Mouse (Mus musculus): ENCODE results near the gene Abt1. TPM values are rescaled to one million over a fixed set of nuclear protein-coding genes. Genes with fewer than 3 reads are reported as not detected.
A peak's percentile ranks its signal among the peaks of the same experiment; 100 is the strongest.

Gene Abt1
- polyA plus RNA-seq, 1 experiment from 2014 or later, result 10.7 TPM

GRCm38 (mm10) chr13:23436861-23437822, 13.5 kb upstream of the Abt1 start:
- H3K27ac ChIP-seq, result peak overlapping the region; percentile 65
- H3K9me3 ChIP-seq, result no peaks in the 10 kb centered on the region
- peak overlapping the region; percentile 23; the same call in 1 of the 2 replicates for H3K9ac ChIP-seq
- peak overlapping the region; percentile 63 for H3K4me2 ChIP-seq
- H3K36me3 ChIP-seq, result no peaks in the 10 kb centered on the region
- no peaks in the 10 kb centered on the region for H3K27me3 ChIP-seq (replicated peaks)
- WGBS, result under 1% methylated on average over 32 of the region's 32 CpGs
- H3K4me3 ChIP-seq (replicated peaks), result peak overlapping the region; percentile 52
- peak; percentile 24; the same call in 1 of the 2 replicates for ATAC-seq (ENCODE audit: insufficient read depth, low FRiP score, low read depth)
- H3K4me1 ChIP-seq, result no peaks in the 10 kb centered on the region

- no peak for ATAC-seq (ENCODE audit: insufficient read depth, low FRiP score, low read depth)
- Histone ChIP-seq H3K4me3 (replicated peaks) (peak overlapping the region; percentile 52), H3K36me3 (no peaks in the 10 kb centered on the region), H3K9ac (no peak overlapping the region), H3K9me3 (no peaks in the 10 kb centered on the region), H3K4me2 (peak overlapping the region; percentile 61), H3K4me1 (no peaks in the 10 kb centered on the region), H3K27ac (no peak overlapping the region), H3K27me3 (replicated peaks) (no peaks in the 10 kb centered on the region)
- 1% methylated on average over 11 of the region's 11 CpGs for WGBS
Measured at GRCm38 (mm10) chr13:23436231-23436661, 12.6 kb upstream of the Abt1 start.

GRCm38 (mm10) chr13:23435676-23436075, 12.0 kb upstream of the Abt1 start:
- Histone ChIP-seq H3K27ac (peak overlapping the region; percentile 52; the same call in 1 of the 2 replicates), H3K4me1 (no peaks in the 10 kb centered on the region), H3K36me3 (no peaks in the 10 kb centered on the region), H3K4me3 (replicated peaks) (peak overlapping the region; percentile 46), H3K9me3 (no peaks in the 10 kb centered on the region), H3K4me2 (peak overlapping the region; percentile 61), H3K27me3 (replicated peaks) (no peaks in the 10 kb centered on the region), H3K9ac (peak overlapping the region; percentile 21; the same call in 1 of the 2 replicates)
- WGBS, result 2% methylated on average over 12 of the region's 12 CpGs
- no peak for ATAC-seq (ENCODE audit: insufficient read depth, low FRiP score, low read depth)

GRCm38 (mm10) chr13:23435241-23435640, 11.6 kb upstream of the Abt1 start:
- Histone ChIP-seq H3K27me3 (replicated peaks) (no peaks in the 10 kb centered on the region), H3K9ac (no peak overlapping the region), H3K9me3 (no peaks in the 10 kb centered on the region), H3K27ac (no peak overlapping the region), H3K4me3 (replicated peaks) (peak overlapping the region; percentile 46), H3K4me2 (peak overlapping the region; percentile 61), H3K36me3 (no peaks in the 10 kb centered on the region), H3K4me1 (no peaks in the 10 kb centered on the region)
- ATAC-seq (ENCODE audit: insufficient read depth, low FRiP score, low read depth), result no peak
- WGBS, result 24% methylated on average over 4 of the region's 4 CpGs

- Histone ChIP-seq H3K4me2 (peak overlapping the region; percentile 26), H3K4me1 (no peaks in the 10 kb centered on the region), H3K9me3 (no peaks in the 10 kb centered on the region), H3K36me3 (no peaks in the 10 kb centered on the region), H3K27ac (0 out of 2 replicates have a peak overlapping the region, but pooled peaks have one; percentile 1), H3K4me3 (replicated peaks) (0 out of 2 replicates have a peak overlapping the region, but pooled peaks have one; percentile 0), H3K9ac (no peak overlapping the region), H3K27me3 (replicated peaks) (no peaks in the 10 kb centered on the region)
- WGBS, result 23% methylated on average over 7 of the region's 7 CpGs
- ATAC-seq (ENCODE audit: insufficient read depth, low FRiP score, low read depth), result no peak
Measured at GRCm38 (mm10) chr13:23434426-23434825, 10.8 kb upstream of the Abt1 start.

GRCm38 (mm10) chr13:23433801-23434200, 10.1 kb upstream of the Abt1 start:
- 59% methylated on average over 5 of the region's 5 CpGs for WGBS

GRCm38 (mm10) chr13:23433206-23433605, 9.5 kb upstream of the Abt1 start:
- Histone ChIP-seq H3K4me1 (no peaks in the 10 kb centered on the region), H3K4me3 (replicated peaks) (peak overlapping the region; percentile 61), H3K4me2 (peak overlapping the region; percentile 63), H3K36me3 (no peaks in the 10 kb centered on the region), H3K9ac (no peak overlapping the region), H3K9me3 (no peaks in the 10 kb centered on the region), H3K27me3 (replicated peaks) (no peaks in the 10 kb centered on the region), H3K27ac (peak overlapping the region; percentile 92)
- 10% methylated on average over 5 of the region's 5 CpGs for WGBS
- ATAC-seq (ENCODE audit: insufficient read depth, low FRiP score, low read depth), result no peak

More at GRCm38 (mm10) chr13:23433801-23434200, 10.1 kb upstream of the Abt1 start:
- no peak for ATAC-seq (ENCODE audit: insufficient read depth, low FRiP score, low read depth)
- Histone ChIP-seq H3K9ac (no peak overlapping the region), H3K4me1 (no peaks in the 10 kb centered on the region), H3K27ac (no peak overlapping the region), H3K36me3 (no peaks in the 10 kb centered on the region), H3K27me3 (replicated peaks) (no peaks in the 10 kb centered on the region), H3K4me2 (0 out of 2 replicates have a peak overlapping the region, but pooled peaks have one; percentile 2), H3K4me3 (replicated peaks) (no peak overlapping the region), H3K9me3 (no peaks in the 10 kb centered on the region)

- WGBS, result under 1% methylated on average over 28 of the region's 28 CpGs
- Histone ChIP-seq H3K9me3 (no peaks in the 10 kb centered on the region), H3K27me3 (replicated peaks) (no peaks in the 10 kb centered on the region), H3K4me3 (replicated peaks) (peak overlapping the region; percentile 61), H3K4me1 (no peaks in the 10 kb centered on the region), H3K27ac (peak overlapping the region; percentile 92), H3K9ac (no peak overlapping the region), H3K4me2 (peak overlapping the region; percentile 63), H3K36me3 (no peaks in the 10 kb centered on the region)
- ATAC-seq (ENCODE audit: insufficient read depth, low FRiP score, low read depth), result peak; percentile 92
Measured at GRCm38 (mm10) chr13:23432562-23433201, 9.0 kb upstream of the Abt1 start.

- Histone ChIP-seq H3K9me3 (no peaks in the 10 kb centered on the region), H3K36me3 (no peaks in the 10 kb centered on the region), H3K4me3 (replicated peaks) (peak overlapping the region; percentile 61), H3K9ac (peak overlapping the region; percentile 25; the same call in 1 of the 2 replicates), H3K27me3 (replicated peaks) (no peaks in the 10 kb centered on the region), H3K4me2 (peak overlapping the region; percentile 63), H3K27ac (peak overlapping the region; percentile 92), H3K4me1 (no peaks in the 10 kb centered on the region)
- under 1% methylated on average over 15 of the region's 15 CpGs for WGBS
- peak; percentile 77 for ATAC-seq (ENCODE audit: insufficient read depth, low FRiP score, low read depth)
Measured at GRCm38 (mm10) chr13:23431351-23431771, 7.7 kb upstream of the Abt1 start.

GRCm38 (mm10) chr13:23430734-23431133, 7.1 kb upstream of the Abt1 start:
- WGBS, result under 1% methylated on average over 17 of the region's 17 CpGs
- Histone ChIP-seq H3K27me3 (replicated peaks) (no peaks in the 10 kb centered on the region), H3K9ac (peak overlapping the region; percentile 19; the same call in 1 of the 2 replicates), H3K36me3 (no peaks in the 10 kb centered on the region), H3K27ac (peak overlapping the region; percentile 92), H3K4me1 (no peaks in the 10 kb centered on the region), H3K4me2 (peak overlapping the region; percentile 63), H3K4me3 (replicated peaks) (peak overlapping the region; percentile 61), H3K9me3 (no peaks in the 10 kb centered on the region)
- ATAC-seq (ENCODE audit: insufficient read depth, low FRiP score, low read depth), result peak; percentile 53

GRCm38 (mm10) chr13:23429771-23430380, 6.2 kb upstream of the Abt1 start:
- WGBS, result 32% methylated on average over 10 of the region's 10 CpGs
- H3K27me3 ChIP-seq (replicated peaks), result no peaks in the 10 kb centered on the region
- 0 out of 2 replicates have a peak, but pooled peaks cover 5% of the 10 kb centered on the region for H3K4me1 ChIP-seq
- peak overlapping the region; percentile 63 for H3K4me2 ChIP-seq
- H3K27ac ChIP-seq, result peak overlapping the region; percentile 92
- H3K9ac ChIP-seq, result peak overlapping the region; percentile 19; the same call in 1 of the 2 replicates
- no peaks in the 10 kb centered on the region for H3K9me3 ChIP-seq
- H3K4me3 ChIP-seq (replicated peaks), result peak overlapping the region; percentile 61
- ATAC-seq (ENCODE audit: insufficient read depth, low FRiP score, low read depth), result no peak
- H3K36me3 ChIP-seq, result no peaks in the 10 kb centered on the region

All from stomach, embryonic 15.5 days (tissue).